ENCODE assay signal across 7 mouse cellular contexts in the genomic region with DNA sequence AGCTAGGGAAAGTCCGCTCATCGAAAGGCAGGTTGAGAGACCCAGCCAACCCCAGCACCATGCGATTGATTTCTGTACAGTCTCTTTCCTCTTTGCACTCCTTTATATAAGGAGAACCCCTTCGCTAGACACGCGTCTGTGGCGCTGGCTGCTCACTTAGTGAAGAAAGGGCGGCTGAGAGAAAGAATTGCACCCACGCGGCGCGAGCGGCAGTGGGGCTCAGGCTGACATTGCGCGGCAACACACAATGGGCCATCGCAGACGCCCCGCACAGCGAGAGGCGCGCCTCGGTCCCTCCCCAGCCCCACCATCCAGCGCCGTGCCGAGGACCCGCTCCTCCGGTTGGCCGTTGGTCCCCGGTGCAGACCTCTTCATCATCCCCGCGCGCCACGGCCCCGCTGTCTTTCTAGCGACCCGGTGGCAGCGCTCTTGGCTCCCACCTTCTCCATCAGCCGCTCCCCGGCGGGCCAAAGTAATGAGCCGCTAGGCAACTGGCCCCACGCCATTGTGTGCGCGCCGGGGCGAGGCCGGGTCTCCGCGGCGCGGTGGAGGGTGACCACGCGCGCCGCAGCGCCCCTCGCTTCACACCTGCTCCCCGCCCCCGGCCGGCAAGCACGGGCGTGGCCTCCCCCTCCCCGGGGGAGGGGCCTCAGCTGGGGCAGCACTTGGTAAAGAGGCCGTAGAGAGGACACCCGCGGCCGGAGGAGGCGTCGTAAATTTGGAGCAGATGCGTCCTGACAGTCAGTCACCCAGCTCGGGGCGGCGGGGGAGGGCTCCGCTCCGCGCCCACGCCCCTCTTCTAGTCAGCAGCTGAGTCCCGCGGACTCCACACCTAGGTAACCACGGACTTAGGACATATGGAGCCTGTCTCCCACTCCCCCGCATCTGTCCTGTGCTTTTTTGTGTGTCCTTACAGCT. TPM values are rescaled to one million over a fixed set of nuclear protein-coding genes. Genes with fewer than 3 reads are reported as not detected.
DNase-seq lines count a peak whose midpoint lies in the region; TF ChIP-seq lines count a peak whose summit lies in the region.

No protein-coding gene starts in this region.

- no peaks in the 10 kb centered on the region for H3K36me3 ChIP-seq in ES-Bruce4 (ENCODE audit: control insufficient read depth, insufficient read depth, low read length, poor library complexity, severe bottlenecking)

- H3K27ac ChIP-seq in ES-Bruce4 (ENCODE audit: insufficient read depth, low read length), result no peak overlapping the region

- TF ChIP-seq EP300 in ES-Bruce4 (IDR thresholded peaks at IDR 0.05; ENCODE audit: insufficient read depth, low read depth, low read length), result no peak

- H3K4me1 ChIP-seq in ES-Bruce4 (ENCODE audit: control insufficient read depth, insufficient read depth, low read length), result no peaks in the 10 kb centered on the region

- no peaks in the 10 kb centered on the region for H3K9me3 ChIP-seq in ES-Bruce4 (replicated peaks; ENCODE audit: control insufficient read depth, insufficient read depth, low read length, poor library complexity, severe bottlenecking)

- TF ChIP-seq POLR2A in ES-Bruce4 (IDR thresholded peaks at IDR 0.05; ENCODE audit: insufficient read depth, low read length), result no peak

- peak; percentile 66 for DNase-seq in R1 (ENCODE audit: low read depth, low spot score)
- peak; percentile 59 for DNase-seq in embryo, embryonic 9.5 days (ENCODE audit: extremely low spot score)
- DNase-seq in heart, postnatal 10 days, result peak; percentile 21 to 30
- peak; percentile 20 for DNase-seq in layer of hippocampus, adult 9-11 months
- DNase-seq in lung, postnatal 14 days, result peak; percentile 24
- peak; percentile 66 for DNase-seq in right cerebral cortex, postnatal 4 days

- no peak for TF ChIP-seq CTCF in ES-Bruce4 (IDR thresholded peaks at IDR 0.05; ENCODE audit: low read depth, low read length)

- intact Hi-C loops in heart, postnatal 10 days (cut with DNase I), result loop anchor here (2.0 to 5.0 kb wide), 2 partner anchors 30 to 177 kb away; no protein-coding TSS in a partner anchor

- peak overlapping the region; percentile 50 for H3K9ac ChIP-seq in ES-Bruce4 (ENCODE audit: low read depth, poor library complexity, severe bottlenecking)

- H3K27me3 ChIP-seq in ES-Bruce4 (ENCODE audit: control insufficient read depth, insufficient read depth, low read length, poor library complexity, severe bottlenecking), result peaks cover 23% of the 10 kb centered on the region

- peak overlapping the region; percentile 63 for H3K4me3 ChIP-seq in ES-Bruce4 (ENCODE audit: low read depth, low read length)

RNA-seq across cellular contexts. Expression of a gene that starts 27.3 kb away (rescaled TPM):
- 1.5 and 1.7 TPM in 2 replicates for polyA plus RNA-seq in ES-Bruce4 (2011; ENCODE audit: insufficient read depth, insufficient read length, low read depth, missing spikeins)
- total RNA-seq in heart, postnatal 10 days (2021), result not detected

RNA-seq across cellular contexts. Expression of a gene that starts 28.8 kb away (rescaled TPM):
- polyA plus RNA-seq in ES-Bruce4 (2011; ENCODE audit: insufficient read depth, insufficient read length, low read depth, missing spikeins), result 85.4 and 85.6 TPM in 2 replicates
- total RNA-seq in heart, postnatal 10 days (2021), result 10 to 100 TPM; 11.7 to 16.4 TPM

RNA-seq across cellular contexts. Expression of a gene that starts 58.6 kb away (rescaled TPM):
- 0.64 TPM in 1 of 2 replicates, not detected in the other for polyA plus RNA-seq in ES-Bruce4 (2011; ENCODE audit: insufficient read depth, insufficient read length, low read depth, missing spikeins)
- 10 to 100 TPM; 40.9 to 50.6 TPM for total RNA-seq in heart, postnatal 10 days (2021)
